Mouse (Mus musculus) frontal cortex, adult (tissue): ENCODE measurements around the gene Aqp8.

Experiments used
- ATAC-seq: cut with Nextera tagmentation; 2 replicates; pipeline ENCODE4 v1.9.2; 2017; ENCODE audit warnings: mild to moderate bottlenecking, moderate library complexity, mixed read lengths; ENCODE audit not compliant: low TSS enrichment

The Aqp8 gene

DNA sequence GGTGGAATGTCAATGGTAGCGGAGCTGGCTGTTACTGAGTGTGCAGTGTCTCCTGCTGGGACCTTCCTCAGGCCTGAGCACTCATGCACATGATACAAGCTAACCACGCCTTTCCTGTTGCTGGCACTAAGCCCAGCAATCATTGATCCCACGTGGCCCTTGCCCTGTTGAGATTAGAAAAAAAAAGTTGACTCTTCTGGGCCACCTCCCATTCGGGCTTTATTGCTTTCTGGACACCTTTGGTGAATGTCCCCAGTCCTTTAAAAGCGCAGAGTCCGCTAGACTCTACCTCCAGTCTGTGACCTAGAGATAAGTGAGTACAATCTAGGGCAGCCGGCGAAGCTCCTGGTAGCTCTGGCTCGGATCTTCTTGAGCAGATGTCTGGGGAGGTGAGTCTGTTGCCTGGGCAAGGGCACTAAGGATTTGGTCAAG, at the start of gene Aqp8:
Gene Aqp8 (plus strand): TSS at position 222 of the 432 bp plus-strand sequence.
- ATAC-seq, result no peak

DNA sequence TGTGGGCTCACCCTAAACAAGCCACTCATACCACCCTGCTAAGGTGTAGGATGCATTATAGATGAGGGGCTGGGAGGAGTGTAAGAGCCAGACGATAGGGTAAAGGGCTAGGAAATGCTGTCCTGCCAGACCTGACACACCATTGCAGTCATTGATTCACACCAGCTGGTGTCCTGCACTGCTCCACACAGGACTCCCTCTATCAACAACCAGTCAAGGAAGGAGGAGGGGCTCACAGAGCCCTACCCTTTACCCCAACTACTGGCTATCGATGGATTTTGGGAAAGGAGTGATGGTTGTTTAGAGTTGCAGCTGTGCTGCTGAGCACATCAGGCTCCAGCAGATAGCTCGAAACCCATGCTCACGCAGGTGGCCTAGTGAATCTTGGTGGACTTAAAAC, 45.3 kb upstream of the Aqp8 start:
- ATAC-seq, result no peak

DNA sequence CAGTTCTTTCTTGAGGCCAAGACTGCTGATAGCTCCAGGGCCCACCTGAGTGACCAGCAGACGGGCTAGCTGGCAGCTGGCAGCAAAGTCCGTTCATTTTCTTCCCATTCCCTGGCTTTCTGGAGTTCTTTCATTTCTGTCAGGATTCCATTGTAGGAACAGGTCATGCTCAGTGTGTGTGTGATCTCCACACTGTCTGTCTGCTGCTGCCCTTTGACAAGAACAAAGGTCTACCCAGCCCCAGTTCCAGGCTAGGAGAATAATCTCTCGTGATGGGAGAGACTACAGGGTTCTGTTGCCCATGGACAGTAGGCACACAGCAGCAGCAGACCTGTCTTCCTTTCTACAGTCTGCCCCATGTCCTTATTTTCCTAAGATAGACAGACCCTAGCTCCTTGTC, 44.4 kb upstream of the Aqp8 start:
- no peak for ATAC-seq

DNA sequence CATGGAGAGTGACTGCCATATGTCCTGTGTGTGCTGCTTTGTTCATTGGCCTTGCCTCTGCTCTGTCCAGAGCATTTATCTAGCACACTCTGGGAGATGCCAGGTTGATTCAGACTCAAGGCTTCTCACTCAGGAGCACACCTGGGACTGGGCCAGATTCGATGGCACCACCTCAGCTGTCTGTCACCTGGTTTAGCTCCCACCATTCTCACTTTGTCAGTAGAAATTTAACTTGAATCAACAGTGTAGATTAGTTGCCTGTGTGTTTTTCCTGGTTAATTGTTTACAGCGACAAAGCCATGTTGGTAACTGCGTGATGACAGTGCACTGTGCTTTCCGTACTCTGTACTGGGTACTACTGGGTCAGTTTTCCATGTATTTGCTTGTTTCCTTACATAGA, 42.1 kb upstream of the Aqp8 start:
- no peak for ATAC-seq

DNA sequence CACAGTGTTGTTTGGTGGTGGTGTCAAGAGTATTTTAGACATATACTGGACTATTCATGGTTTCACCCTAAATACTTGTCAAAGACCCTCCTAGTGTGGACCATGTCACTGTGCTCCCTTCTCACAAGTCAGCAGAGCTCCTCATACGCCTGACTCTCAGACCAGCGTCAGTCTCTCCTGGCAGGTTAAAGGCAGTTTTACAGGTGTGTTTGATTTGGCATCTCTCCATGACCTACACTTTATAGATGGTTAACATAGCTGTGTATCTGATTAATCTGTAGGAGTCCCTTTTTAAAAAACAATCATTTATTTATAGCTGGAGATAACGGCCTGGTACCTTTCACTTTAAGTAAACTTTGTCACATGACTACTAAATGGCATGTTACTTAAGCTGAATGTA, 40.1 kb upstream of the Aqp8 start:
- ATAC-seq, result no peak

DNA sequence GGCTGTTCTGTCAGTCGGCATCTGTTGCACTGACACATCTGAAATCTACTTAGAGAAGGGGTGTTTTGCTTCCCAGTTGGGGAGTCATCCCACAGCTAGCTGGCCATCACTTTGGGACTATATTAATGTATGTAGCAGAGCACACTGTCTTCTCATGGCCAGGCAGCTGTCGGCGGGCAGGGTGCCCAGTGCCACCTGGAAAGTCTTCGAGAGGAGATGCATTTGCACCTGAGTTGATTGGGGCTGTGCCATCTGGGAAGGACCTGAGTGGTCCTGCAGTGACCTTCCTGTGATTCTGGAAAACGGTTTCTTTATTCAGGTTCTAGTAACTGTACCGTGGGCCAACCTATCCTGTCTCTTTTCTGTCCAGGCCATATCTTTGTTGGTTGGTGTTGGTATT, 37.8 kb upstream of the Aqp8 start:
- ATAC-seq, result no peak

DNA sequence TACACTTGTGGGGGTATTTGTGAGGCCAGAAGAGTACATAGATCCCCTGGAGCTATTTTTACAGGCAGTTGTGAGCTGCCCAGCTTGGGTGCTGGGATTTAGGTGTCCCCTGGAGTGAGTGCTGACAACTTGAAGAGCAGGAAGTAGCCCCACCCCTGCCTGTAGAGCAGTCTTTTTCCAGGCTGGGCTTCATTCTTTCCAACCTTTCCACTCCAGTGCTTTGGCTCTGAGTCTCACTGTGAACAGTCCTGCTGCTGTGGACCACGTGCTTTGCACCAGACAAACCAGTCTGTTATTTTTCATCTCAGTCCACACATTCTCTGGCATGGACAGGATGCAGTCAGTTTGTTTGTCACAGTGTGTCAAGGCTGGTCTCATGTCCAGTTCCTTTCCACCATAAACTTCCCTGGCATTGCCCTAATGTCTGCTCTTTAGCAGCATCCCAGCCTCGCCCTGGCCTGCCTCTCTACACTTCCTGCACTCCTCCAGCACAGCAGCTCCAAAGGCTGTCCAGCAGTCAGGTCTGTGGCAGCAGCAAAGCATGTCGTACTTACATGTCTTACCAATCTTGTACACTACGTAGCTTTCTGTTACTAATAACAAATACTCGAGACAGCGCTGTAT, 36.8 kb upstream of the Aqp8 start:
- ATAC-seq, result no peak

DNA sequence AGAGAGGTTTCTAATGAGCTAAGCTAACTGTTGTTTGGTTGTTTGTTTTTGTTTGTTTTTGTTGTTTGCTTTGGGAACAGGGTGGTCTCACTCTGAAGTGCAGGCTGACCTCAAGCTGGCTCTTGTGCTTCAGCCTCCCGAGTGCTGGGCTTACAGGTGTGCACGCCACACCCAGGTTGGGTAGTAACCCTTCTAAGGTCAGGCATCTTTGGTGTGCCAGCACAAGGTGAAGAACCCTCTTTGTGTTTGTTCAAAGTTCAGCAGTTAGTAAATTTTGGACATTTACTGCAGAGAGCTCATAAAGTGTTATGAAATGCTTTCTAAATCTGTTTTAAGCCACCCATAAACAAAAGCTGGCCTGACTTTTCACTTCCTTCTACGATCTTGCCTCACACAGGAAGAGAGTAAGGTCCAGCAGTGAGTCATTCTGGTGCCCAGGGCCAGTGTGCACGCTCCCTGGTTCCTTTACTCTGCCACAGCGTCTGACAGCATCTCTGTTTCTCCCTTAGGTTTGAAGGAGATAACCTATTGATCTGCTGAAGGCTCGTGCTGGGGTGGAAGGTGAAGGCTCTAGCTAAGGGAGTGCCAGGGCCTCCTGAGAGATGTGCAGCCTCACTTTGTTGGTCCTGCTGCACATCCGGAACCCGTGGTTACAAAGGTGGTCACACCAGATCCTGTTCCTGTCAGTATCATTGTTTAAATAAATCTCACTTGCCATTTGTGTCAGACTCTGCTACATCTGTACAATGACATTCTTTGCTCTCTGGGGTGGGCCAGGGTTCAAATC, 32.3 kb upstream of the Aqp8 start:
- ATAC-seq, result no peak

DNA sequence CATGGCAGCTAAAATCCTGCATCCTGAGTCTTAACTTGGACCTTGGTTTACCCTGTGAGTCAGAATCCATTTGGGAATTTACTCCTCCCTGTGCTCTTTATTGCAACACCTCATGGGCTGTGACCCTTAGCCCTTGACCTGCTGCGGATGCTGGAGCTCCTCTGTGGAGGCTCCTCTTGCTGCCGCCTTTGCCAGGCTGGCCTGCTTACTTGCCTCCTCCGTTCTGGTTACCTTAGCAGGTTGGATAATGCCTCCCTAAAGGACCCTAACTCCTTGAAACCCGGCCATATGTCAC, 31.7 kb upstream of the Aqp8 start:
- ATAC-seq, result no peak

DNA sequence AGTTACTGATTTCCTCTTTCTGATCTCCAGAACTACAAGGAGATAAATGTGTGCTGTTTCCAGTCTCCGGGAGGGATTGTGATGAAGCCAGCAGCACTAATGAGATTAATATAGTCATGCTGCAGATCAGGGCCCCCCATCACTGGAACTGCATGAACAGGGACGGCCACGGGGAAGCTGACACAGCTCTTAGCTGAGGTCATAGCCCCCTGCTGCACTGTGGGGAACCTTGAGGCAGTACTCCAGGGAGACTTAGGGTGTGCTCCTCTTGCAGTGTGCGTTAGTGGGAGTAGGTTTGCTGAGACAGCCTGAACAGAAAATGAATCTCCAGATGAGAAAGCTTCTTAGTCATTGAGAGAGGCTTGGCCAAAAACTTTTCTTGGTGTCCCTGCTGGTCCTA, 30.9 kb upstream of the Aqp8 start:
- ATAC-seq, result no peak

DNA sequence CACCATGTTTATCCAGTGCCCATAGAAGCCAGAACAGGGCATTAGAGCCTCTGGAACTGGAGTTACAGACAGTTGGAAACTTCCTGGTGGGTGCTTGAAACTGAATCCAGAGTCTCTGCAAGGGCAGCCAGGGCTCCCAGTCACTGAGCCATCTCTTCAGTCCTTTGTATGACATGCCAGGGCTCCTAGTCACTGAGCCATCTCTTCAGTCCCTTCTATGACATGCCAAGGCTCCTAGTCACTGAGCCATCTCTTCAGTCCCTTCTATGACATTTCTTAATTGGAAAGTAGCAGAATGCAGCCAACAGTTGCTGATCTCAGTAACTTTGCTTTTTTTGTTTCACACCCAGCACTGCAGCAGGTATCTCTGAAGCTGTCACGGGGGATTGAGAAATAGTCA, 20.0 kb upstream of the Aqp8 start:
- no peak for ATAC-seq

DNA sequence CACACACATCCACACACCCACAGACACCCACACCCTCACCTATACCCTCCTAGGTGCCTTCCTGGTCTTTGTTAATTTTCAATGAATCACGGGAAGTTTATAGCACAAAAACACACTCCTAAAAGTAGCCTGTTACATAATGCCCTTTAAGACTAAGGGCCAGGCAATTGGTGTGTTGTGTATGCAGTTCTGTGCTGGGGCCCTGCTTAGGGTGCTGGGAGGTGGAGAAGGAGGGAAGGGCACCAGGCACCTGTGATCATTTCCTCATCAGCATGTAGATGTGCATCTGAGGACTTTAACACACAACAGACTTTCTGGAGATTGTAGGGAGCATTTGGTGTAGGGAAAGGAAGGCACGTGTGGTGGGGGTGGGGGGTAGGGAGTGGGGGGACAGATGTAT, 13.3 kb upstream of the Aqp8 start:
- no peak for ATAC-seq

DNA sequence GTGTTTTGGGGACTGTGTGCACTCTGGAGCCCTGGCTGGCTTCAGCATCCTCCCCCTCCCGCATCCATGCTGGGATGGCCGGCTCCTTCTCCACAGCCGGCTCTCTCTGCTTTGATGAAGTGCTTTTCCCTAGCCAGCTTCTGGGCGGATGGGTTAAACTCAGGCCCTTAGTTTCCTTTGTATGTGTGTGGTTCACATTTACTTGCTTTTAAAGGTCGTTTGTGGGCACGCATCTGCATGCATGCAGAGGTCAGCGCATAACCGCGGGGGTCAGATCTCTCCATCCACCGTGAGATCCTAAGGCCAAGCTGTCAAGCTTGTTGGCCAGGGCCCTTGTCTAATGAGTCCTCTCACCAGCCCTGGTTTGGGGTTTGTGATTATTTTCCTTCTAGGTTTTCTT, 12.4 kb upstream of the Aqp8 start:
- ATAC-seq, result no peak

DNA sequence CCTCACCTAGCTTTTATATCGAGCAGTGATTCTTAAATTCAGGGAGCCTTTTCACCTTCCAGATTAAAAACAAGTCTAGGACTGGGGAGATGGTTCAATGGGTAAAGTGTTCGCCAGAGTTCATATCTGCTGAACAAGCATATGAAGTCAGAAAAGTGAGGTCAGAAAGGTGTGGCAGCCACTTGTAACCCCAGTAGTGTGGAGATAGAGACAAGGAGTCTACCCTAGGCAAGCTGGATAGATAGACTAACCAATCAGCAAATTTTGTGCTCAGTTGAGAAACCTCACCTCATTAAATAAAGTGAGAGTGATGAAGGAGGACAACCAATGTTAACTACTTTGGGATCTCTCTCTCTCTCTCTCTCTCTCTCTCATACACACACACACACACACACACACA, 11.6 kb upstream of the Aqp8 start:
- ATAC-seq, result no peak

DNA sequence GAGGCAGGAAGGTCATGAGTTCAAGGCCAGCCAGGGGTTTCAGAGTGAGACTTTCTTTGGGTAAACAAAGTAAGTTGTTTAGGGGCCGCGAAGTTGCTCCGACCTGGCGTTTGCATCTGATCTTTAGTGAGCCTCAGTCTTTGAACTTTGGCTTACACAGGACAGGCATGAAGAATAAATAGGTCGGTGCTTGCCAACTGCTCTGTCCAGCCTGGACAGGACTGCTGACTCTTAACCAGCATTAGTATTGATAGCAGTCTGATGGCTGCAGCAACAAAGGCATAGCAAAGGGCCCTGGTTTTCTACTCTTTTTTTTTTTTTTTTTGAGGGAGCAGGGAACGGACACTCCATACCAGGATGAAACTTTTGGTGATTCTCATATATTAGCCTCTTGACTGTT, 9.5 kb upstream of the Aqp8 start:
- ATAC-seq, result no peak

DNA sequence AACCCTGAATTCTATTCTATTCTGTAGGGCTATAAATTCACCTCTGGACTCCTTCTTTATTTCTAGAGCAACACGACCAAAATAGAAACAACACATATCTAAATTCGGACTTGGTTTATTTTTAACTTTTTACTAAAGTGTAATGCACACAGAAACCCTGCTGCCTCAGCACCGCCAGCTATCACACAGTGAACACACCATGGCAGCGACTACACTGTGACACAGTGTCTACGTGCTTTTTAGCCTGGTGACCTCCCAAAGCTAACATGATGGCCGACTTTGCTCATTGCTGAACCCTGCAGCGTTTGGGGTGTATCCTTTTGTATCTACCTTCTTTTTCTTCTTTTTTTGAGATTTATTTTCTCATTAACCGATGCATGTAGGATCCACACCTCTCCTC, 9.0 kb upstream of the Aqp8 start:
- no peak for ATAC-seq

DNA sequence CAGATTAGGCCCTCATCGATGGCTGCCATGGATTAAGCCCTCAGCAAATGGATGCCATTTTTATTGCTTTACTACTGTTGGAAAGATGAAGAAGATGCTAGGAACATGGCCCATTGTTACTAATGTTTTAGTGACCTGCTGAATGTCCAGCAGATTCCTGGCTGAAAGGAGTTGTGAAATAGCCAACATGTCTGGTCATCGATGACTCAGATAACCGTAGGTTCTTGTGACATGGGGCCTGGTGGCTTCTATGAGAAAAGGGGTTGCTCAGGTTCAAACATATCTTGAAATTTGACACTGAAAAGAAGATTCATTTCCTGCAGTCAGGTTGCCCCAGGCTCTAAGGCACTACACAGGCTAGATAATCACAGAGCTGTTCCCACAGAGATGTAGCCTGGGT, 7.0 kb upstream of the Aqp8 start:
- no peak for ATAC-seq

DNA sequence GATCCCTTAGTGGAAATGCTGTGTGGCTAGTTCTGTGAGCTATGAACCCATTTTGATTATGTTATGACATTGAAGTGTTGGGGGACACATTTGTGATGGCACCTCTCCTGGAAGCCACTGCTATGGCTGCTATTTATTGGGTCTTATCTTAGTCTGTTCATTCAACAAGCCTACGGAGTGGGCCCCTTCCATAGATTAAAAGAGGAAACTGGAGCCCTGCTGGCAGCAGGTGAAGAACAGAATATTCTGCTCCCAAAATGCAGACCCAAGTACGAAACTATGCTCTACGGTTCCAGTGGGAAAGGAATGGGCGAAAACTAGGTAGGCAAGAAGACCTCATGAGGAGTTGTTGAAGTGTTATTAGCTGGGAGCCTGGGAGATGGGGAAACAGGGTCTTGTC, 3.8 kb upstream of the Aqp8 start:
- ATAC-seq, result no peak

DNA sequence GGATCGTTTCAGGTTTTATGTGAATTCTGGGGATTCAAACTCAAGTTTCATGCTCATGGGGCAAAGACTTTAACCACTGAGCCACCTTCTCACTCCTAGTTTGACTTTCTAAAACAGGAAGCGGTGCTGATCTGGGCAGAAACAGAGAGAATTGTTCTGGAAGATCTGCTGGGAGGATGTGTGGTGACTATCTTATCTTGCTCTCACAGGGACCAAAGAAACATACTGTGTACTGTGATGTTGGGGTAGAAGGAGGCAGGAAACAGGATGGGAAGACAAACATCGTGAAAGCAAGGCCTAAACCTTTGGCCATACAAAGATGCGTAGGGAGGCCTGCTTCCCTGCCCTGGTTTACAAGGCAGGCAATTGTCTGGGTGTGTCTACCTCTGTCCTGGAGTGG, 2.8 kb upstream of the Aqp8 start:
- no peak for ATAC-seq

DNA sequence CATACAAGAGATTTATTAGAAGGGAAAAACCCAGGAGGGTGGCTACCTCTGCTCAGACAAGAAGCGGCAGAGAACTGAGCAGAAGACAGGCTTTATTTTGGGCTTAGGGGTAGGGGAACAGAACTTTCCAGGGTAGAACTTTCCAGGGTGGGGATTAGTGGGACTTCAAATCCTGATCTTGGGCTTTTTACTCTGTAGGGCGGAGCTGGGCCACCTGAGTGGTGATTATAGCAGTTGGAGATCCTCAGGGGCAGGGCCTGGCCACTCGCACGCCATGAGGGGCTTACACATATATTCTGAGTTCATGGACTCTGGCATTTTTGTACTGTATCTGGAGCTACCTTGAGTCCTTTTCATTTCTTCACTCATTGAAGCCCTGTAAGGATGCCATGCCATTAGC, 775 bp upstream of the Aqp8 start:
- no peak for ATAC-seq

DNA sequence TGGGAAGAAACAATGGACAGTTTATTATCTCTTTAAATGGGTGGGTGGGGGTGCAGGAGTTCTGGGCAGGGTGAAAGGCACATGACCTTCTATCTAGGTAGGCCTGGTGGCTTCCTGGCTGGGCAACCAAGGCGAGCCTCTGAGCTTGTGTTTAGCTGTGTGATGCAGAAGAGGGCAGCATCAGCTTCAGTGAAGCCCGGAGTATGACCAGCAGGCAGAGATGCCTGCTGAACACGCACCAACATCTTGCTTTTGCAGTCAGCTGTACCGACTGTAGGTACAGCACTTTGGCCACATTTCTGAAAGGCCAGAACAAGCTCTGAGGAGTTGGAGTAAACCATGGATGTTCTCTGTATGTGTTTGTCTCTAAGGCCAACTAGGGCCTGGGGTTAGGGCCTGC, 1.5 kb downstream of the Aqp8 start:
- ATAC-seq, result no peak

DNA sequence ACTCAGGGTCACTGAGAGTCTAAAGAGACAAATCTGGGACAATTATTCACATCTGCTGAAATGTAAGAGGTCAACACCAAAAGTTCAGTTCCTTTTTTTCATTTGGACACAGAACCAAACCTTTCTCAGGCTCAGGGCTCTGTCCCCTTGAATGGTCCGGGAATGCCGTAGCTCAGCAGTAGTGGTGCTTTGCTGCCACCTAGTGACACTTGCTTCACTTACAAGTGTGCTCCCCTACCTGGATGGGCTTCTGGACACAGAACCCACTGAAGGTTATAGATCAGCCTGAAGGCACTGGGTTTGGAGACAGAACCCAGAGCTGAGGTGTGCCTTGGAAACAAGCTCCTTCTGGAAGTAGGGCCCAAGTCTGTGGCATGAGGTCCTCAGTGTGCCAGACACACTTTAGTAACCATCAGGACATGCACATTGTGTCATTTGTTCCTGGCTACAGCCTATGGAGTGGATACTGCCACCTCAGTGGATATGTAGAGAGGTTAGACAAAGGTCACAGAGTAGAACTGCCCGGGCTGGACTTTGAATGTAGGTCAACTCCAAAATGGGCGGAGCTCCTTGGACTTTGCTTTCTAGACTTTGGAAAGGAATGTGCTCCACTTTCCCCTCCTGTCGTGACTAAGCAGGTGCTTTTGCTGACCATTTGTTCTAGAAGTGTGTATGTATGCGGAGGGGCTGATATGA, 3.7 kb downstream of the Aqp8 start:
- ATAC-seq, result peak; percentile 88

DNA sequence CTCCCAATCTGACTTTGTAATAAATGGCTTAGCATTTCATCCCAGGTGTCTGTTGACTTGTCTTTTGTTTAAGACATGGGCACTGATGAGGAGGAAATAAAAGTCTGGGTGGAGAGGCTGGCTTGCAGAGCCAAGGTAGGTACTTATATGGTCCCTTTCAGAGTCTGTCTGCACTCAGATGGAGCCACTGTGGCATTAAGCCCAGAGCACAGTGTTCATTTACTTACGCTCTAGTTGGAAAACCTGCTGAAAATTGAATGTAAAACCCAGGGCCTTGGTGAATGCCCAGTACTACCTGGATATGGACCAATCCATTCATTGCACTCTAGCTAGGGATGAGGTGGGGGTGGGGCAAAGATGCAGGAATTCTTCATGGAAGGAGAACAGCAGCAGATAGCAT, 5.9 kb downstream of the Aqp8 start:
- no peak for ATAC-seq

DNA sequence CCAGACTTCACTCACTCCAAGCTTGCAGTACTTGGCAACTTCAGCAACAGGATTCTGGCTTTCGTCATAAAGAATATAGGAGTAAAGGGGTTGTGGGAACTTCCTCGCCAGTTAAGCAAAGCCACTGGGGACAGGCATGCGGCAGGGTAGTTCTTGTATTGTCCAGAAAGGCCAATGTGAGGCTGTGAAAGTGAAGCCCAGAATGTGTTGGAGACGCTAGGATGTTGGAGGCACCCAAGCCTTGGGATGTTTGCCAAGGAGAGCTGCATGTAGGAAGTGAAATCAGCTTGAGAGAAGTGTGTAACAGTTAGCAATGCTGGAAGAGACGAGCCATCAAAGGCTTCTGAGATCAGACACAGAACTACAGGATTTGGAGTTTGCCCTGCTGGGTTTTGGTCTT, 25.6 kb downstream of the Aqp8 start:
- peak; percentile 97 for ATAC-seq
